Mouse (Mus musculus): ENCODE measurements around the gene Akap8l.

GRCm38 (mm10) chr17:32277201-32277600 is 73.2 kb downstream of the Akap8l start:
- TF ChIP-seq CTCF (conservative IDR thresholded peaks at IDR 0.05; ENCODE audit: insufficient read depth, insufficient read length, low read depth, low read length): no peak
- no peak for TF ChIP-seq POLR2A (IDR thresholded peaks at IDR 0.05; ENCODE audit: low read depth, low read length)
